Mouse (Mus musculus) right cerebral cortex, adult 2 months (tissue): ENCODE data around the gene Fignl1.

Source experiments
- DNase-seq, 2 experiments: peaks; one replicate each; pipeline ENCODE4 v3.0.0; 2021 to 2022; ENCODE audit warnings: low spot score in 2 of 2

The Fignl1 gene

DNA sequence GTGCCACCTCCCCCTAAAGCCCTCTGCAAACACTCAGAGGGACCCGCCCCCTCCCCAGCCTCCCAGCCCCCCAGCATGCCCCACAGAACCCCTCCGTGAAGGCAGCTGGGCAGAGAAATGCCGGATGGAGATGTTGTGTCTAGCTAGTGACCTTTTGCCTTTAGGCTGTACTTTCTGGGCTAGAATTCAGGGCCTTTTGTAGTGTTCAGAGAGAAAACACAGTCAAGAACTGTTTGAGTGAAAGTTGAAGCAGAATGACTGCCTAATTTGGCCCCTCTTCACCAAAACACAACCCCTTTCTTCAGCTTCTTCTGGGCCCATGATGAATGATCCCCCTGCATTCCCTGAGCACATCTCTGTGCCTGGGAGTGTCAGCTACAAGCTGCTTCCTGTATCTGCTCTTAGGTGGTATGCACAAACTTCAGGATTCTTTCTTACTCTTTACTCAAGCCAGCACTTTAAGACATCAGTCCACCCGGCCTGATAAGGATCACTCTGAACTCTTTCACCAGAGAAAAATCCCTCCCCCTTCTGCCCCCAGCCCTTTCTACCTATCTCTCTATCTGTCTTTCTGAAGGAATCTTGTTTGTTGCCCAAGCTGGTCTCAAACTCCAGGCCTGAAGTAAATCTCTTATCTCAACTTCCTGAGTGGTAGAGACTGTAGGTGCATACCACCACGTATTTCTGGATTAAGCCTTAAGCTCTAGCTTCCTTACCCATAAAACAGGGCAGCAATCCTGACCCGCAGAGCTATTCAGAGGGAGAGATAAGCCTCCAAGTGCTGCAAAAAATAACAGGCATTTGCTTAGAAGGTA lies 23.4 kb upstream of the Fignl1 start:
- no peak for DNase-seq

DNA sequence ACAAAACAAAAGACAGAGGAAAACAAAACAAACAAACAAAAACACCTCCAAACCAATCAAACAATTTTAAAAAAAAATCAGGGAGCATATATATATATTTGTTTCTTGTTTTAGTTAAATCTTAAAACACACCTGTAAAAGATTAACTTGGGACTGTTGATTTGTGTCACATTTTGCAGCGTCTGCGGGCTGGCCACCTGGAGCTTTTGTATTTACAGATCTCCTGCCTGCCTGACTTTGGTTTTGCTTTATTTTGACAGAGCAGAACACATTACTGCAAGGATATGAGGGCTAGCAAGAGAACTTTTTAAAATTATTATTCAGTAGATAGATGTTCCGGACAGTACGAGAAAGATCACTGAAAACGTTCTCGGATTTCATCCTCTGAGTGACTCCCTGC lies 22.8 kb upstream of the Fignl1 start:
- no peak for DNase-seq

DNA sequence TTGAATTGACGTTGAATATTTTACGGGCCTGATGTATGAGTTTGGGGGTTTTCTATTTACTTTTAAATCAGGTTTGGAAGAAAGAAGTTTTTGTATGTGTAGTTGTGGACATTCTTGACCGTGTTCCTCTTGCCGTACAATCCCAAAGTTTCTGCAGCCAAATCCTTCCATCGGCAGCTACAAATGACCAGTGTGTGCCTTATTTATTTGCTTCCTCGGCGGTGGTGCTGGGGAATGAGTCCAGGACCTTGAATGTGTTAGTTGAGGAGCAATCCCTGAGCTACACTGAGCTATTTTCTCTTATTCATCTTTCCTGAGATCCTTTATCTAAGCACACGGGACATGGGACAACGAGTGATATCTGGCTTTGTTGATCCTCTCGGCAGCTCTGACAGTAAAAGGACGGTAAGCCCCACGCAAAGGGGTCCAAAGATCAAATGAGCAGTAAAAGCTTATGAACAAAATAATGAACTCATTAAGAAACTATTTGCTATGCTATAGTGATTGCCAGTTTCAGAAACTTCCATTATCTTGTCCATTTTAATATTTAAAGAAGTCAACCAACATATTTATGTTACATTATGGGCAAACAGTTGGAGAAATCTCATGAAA lies 22.2 kb upstream of the Fignl1 start:
- DNase-seq = no peak

DNA sequence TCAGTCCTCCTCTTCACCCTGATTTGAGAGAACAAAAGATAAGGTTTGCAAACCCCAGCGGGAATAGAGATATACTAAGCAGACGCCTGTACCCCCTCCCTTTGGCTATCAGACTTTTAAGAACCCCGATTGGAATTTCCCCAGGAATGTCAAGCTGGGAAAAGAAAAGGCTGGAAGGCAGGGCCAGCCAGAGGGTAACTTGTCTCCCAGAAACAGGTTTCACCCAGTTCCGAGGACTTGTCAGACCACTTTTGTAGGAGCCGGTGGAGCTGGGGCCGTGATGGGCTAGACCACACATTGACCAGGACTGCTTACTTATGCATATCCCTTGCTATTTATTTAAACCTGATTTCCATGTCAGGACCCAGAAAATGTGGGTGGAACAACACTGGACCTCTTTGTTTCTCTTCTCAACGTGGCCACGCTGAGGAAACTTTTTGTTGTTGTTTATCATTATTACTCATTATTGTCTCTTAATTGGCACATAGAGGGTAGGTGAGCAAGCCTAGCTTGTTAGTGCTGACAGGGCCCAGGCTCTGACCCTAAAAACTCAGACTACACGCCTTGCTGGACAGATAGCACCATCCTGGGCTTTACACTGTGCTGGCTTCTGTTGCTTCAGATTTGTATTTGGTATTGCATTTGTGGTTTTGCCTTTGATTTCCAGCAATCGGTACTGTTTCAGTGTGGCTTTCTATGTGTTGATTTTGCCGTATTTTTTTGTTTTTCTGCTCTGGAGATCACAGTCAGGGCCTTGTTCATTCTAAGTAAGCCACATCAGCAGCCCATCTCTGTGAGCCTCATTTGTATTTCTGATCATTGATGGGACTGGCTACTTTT lies 20.6 kb upstream of the Fignl1 start:
- no peak for DNase-seq

DNA sequence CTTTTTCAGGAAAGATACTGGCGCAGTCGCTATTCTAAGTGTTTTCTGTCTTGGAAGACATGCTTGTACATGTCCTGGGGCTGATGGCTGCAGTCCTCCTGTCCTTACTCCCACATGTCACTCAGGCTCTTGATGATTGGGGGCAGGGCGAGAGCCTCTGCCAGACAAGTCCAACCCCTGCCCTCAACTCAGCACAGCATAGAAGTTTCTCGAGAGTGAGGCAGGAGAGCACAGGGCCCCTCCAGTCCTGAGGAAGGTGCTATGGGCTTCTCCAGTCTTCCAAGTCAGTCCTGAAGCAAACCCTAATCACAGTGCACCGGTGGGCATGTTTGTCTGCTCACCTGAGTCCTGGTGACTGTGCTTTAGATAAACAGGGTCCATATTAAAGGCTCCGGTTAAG lies 20.0 kb upstream of the Fignl1 start:
- DNase-seq = no peak

DNA sequence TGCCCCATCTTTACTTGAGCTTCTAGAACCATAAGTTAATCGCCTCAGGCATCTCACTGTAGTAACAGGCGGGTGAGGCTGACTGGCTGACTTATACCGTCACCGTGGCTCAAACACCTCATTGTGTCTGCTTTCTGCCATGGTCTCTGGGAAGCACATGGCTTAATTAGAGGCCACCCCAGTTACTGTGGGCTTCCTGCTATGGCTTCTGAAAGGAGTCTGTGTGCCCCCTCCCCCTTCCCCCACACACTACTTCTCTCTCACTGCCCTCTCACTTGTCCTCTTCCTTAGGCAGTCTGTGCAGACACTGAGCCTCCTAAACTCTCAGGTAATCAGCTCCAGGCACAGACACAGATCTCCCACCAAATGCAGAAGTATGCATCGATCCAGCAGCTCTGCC lies 19.5 kb upstream of the Fignl1 start:
- no peak for DNase-seq

DNA sequence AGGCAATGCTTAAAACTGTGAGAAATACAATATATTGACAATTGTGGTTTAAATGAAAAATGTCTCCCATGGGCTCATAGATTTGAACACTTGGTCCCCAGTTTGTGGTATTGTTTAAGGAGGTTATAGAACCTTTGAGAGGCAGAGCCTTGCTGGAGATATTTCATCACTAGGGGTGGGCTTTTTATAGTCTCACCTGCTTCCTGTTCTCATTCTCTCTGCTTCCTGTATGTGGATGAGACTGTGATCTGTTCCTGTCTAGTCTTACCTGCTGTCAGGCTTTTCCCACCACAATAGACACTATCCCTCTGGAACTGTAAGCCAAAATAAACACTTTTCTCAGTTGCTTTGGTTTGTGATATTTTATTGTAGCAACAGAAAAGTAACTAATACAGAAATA lies 17.7 kb upstream of the Fignl1 start:
- no peak for DNase-seq

DNA sequence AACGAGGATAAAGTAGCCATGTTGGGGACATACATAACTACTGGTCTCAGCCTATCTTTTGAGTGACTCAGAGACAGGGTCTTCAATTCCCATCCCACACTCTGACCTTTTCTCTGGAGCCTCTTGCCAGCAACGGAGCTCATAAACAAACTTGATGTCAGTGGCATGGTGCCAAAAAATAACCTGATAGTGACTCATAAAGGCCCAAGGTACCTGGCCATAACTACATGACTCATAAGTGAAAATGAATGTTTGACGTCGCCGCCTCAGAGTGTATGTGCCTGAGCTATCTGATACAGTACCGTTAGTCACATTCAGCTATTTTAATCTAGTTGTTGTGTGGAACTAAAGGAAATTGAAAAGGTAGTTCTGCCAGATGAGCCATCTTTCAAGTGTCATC lies 16.9 kb upstream of the Fignl1 start:
- peak in 1 of 2 experiments; percentile 10 for DNase-seq

DNA sequence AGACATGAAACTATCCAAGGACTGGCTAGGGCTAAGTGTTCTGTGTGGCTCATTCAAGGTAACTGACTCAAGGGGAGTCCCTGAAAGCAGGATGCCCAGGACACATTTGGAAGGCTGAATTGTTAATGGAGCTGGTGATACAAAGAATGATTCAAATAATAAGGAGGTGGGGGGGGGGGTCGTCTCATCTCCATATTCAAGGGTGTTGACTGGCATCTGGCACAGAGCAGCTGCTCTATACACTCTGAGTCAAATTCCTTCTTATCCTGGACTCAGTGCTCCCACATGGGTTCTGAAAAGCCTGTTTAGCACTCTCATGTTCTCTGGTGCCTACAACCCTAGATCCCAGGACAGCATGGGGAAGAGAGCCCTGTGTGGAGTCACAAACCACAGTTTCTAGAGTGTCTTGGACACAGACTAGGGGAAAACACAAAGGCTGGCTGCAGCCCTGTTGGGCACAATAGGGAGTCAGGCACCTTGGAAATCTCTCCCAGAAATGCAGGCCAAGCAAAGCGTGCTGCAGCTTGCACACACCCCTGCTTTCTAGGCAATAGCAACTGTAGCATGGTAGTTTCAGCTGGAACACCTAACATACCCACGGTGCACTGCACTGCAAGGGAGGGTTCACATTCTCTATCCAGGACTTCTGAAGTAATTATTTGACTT lies 16.3 kb upstream of the Fignl1 start:
- no peak for DNase-seq

DNA sequence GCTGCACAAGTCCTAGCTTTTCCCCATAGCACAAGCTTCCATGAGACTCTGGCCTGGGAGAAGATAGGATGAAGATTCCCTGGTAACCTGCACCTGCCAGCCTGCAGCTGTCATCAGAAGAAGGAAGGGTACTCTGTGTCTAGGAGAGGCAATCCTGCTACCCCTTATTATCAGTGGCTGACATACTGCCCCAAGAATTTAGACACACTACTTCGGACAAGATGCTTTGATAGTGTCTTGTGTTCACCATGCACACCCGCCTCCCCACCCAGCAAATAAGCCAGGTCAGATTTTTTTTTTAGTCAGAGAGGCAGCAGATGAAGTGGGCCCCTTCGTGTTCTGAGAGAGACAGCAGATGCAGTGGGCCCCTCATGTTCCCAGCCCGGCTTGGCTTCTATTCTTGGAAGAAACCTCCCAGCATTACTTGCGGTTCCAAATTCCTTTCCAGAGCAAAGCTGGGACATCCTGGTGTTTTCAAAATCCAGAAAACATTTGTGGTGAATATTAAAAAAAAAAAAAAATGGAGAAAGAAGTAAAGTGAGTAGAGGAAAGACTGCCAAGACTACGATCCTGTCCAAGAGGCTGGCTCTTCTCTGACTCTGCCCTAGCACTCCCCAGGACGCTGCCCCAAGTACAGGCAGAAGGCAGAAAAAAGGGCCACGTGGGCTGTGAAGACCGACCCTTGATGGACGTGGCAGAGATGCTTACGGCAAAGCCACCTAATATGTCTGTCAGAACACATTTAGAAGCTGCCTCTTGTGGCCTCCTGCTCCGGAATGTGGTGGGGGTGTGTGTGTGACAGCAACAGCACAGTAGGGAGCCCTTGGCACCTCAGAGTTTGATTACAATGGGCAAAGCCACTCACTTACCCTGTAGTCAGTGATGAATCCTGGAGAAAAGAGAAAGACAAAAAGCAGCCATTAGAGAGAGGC lies 15.5 kb upstream of the Fignl1 start:
- DNase-seq = no peak

DNA sequence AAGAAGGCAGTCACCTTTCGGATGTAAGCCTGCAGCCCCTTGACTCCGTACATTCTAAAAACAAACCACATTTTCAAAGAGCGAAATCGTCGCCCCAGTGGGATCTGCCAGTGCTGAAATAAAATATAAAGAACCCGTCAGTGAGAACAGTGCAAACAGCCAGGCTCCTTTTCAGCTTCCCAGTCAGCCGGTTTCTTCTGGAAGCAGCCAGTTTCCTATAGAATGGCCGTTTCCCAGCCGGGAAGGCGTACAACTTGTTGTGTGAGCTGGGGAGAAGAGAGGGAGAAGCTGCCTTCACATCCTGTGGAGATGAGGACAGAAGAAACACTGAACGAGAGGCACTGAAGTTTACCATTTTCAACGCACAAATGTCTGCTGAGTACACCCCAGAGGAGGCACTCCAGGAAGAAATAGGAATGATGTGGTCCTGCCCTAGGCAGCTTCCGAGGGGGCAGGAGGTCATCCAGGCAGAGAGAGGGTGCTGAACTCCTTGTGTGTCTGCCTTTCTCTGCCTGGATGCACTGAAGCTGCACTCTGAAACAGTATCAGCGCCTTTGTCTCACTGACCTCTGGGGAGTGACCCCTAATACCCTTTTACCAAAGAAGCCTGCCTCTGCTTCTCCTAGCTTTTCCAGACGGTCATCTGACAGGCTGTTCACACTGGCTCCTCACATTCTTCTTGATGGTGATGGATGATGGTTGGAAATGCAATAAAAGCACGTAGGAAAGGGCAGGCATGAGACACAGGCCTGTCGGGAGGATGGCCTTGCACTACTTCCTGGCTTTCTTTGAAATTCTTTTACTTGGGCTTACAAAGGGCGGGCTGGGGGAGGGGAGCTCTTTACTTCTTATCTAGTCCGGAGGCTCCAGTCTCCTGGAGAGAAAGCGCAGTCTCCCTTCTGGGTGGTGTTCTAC lies 13.7 kb upstream of the Fignl1 start:
- no peak for DNase-seq

DNA sequence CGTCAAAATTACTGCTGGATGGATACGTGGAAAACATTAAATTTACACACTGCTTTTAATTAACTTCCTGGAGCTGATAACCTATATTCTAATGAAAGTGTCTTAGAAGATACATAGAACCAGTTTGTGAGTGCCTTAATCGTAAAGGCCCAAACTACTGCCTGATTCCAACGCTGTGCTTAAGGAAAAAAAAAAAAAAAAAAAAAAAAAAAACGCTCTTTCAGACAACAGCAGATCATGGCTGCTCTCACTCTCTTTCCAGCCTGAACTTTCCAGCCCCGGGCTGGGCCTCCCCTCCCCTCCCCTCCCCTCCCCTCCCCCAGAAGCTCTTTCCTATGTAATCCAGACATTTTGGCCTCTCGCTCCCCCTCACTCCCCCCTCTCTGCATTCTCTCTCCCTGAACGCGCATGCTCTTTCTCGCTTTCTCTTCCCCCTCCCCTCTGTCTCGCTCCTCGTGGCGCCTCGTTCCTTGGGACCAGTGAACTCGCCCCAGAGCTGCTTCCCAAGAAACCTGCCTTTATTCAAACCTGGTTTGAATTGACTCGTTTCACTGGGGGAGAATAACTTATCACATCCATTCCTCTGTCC lies 12.7 kb upstream of the Fignl1 start:
- no peak for DNase-seq

DNA sequence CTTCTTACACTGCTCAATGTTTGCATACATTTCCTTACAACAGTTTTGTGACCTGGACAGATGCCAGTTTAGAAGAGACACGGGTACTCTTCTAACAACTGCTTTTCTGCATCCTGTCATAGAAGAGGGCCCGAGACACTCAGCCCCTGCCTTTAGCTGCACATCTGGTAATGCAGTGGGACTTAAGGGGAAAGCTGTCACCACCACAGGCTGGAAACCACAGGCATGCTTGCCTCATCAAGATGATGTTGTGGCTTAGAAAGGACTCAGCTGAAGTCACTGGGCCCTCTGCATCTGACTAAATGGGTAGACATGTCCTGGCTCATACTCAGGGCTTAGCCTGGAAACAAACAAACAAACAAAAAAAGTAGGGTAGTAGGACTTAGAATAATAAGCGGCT lies 12.0 kb upstream of the Fignl1 start:
- DNase-seq = no peak

DNA sequence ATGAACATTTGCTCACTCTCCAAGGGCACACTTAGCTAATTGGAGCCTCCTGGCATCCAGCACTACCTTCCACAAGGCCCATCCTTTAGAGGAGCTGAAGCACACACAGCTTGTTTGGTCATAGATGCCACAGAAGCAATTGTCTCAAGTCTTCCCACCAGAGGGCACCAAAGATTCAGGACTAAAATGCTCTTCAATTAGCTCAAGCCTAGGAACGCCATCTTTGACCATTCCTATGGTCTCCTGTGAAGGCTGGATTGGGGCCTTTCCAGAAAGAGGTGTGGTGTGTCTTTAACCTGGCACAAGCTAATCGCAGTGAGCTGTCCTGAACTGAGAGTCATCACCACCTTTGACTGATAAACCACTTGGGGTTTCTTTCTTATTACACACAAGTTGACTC lies 11.5 kb upstream of the Fignl1 start:
- peak; percentile 89 for DNase-seq

DNA sequence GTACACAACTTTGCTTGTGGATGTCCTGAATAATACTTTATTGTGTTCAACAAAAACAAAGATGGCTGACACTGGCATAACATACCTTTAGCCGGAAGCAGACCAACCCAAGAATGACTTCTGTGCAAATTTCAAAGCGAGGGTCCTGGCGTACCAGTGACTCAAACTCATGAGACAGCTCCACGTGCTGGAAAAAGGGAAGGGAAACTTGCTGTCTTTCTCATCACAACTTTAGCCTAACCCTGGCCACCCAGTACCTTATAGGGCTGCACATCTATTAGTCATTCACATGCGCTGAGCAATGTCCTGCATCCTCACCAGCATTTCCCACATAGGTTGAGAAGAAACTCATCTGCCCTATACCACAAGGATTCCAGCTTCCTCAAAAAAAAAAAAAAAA lies 10.4 kb upstream of the Fignl1 start:
- DNase-seq = no peak

DNA sequence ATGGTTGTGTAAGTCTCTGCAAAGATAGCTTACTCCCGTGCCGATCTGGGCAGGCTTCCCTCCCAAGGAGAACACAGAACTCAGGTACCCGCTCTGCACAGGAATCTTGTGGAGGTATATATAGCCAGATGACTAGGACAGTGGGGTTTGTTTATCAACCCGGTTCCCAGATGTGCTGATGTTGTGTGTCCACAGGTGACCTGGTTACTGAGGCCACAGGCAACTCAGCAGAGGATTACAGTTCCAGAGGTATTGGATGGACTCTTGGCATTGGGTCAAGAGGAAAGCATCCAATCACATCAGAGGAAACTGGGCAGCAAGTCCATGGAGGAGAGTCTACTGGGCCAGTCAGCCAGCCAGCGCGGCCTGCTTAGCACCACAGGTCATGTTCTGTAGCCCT lies 10.0 kb upstream of the Fignl1 start:
- DNase-seq = no peak

DNA sequence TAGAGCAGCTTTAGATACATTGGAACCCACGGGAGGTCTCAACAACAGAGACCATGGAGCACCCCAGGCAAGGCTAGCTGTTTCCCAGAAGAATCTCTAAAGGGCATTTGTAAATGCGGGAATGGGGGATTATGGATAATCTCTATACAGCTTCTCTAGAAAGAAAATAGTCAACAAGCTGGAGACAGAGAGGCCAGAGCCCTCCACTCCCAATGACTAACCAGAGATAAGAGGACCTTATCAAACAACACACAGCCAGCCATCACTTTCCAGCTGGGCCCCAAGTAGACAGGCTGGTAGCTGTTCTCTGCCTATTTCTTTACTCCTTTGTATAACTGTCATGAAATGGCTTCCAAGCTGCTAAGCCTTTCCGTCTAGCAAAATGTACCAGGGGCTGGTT lies 7.0 kb upstream of the Fignl1 start:
- DNase-seq = no peak

DNA sequence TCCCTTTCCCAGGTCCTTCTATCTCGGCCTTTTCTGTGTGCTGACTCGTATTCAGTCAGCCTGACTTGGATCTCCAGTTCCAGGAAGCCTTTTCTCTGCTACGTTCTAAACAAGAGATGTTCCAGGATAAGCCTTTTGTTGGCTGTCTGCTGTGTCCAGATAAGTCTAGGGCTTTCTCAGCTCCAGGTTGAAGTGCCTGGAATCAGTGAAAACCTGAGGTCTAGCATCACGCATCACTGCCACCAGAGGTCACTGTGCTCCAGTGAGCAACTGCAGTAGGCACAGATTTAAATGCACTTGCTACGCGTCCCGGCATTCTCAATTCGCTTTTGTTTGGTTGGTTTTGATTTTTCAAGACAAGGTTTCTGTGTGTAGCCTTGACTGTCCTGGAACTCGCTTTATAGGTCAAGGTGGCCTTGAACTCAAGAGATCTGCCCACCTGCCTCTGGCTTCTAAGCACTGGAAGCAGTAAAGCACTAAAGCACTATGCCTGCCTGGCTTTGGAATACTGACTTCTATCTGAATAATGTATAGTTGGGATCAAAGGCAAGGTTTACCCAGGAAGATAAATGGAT lies 3.2 kb upstream of the Fignl1 start:
- peak; percentile 84 to 87 for DNase-seq
